Mouse (Mus musculus): ENCODE data around the gene Cdk16.

- TF ChIP-seq E2F4 (IDR thresholded peaks at IDR 0.05; ENCODE audit: insufficient read depth) (peak; percentile 43), POLR2A (IDR thresholded peaks at IDR 0.05; ENCODE audit: insufficient read length, low read depth) (no peak), USF1 (IDR thresholded peaks at IDR 0.05; ENCODE audit: low read depth) (no peak), MAX (IDR thresholded peaks at IDR 0.05; ENCODE audit: low read depth) (no peak), MYOG (IDR thresholded peaks at IDR 0.05; ENCODE audit: control insufficient read depth in 1 of 3, insufficient read depth in 1 of 3, insufficient read length in 2 of 3, low read depth in 2 of 3) (no peak), CEBPB (IDR thresholded peaks at IDR 0.05; ENCODE audit: insufficient read depth, poor library complexity, severe bottlenecking) (no peak), POLR2AphosphoS2 (IDR thresholded peaks at IDR 0.05; ENCODE audit: insufficient read length, low read depth) (no peak), TCF12 (IDR thresholded peaks at IDR 0.05; ENCODE audit: insufficient read depth, poor library complexity, severe bottlenecking) (no peak), MYOD1 (IDR thresholded peaks at IDR 0.05; ENCODE audit: control insufficient read depth in 1 of 3, insufficient read length in 2 of 3, low read depth in 2 of 3) (no peak), SRF (IDR thresholded peaks at IDR 0.05; ENCODE audit: control insufficient read depth, insufficient read length, low read depth) (no peak), TCF3 (IDR thresholded peaks at IDR 0.05; ENCODE audit: insufficient read length, low read depth) (no peak), REST (IDR thresholded peaks at IDR 0.05; ENCODE audit: insufficient read depth, insufficient read length) (no peak)
Measured at GRCm38 (mm10) chrX:20687519-20688067, at the start of gene Cdk16.
